Mouse (Mus musculus): ENCODE measurements at regions not wholly inside any gene's neighbourhood (a gene's known extent, or its start where the extent isn't known, plus 50 kb on each side); places are given as distances from the start of the nearest gene placed in this dataset.

- no peak for TF ChIP-seq POLR2A (IDR thresholded peaks at IDR 0.05; ENCODE audit: insufficient read depth, low read depth, low read length)
- TF ChIP-seq CTCF (IDR thresholded peaks at IDR 0.05; ENCODE audit: insufficient read depth, low read depth, low read length): no peak
These were observed 60.8 kb upstream of the Fam84a start for GRCm38 (mm10) chr12:14212618-14213017.

Measured in olfactory bulb, adult 2 months (tissue).